Mouse (Mus musculus): Measurements from ENCODE around the gene Syne4.

- TF ChIP-seq REST (IDR thresholded peaks at IDR 0.05; ENCODE audit: insufficient read depth, insufficient read length): no peak
- no peak for TF ChIP-seq E2F4 (IDR thresholded peaks at IDR 0.05; ENCODE audit: insufficient read depth)
- peak in 1 of 3 experiments; percentile 68 for TF ChIP-seq MYOD1 (IDR thresholded peaks at IDR 0.05; ENCODE audit: control insufficient read depth in 1 of 3, insufficient read length in 2 of 3, low read depth in 2 of 3)
- no peak for TF ChIP-seq TCF12 (IDR thresholded peaks at IDR 0.05; ENCODE audit: insufficient read depth, poor library complexity, severe bottlenecking)
- no peak for TF ChIP-seq POLR2A (IDR thresholded peaks at IDR 0.05; ENCODE audit: insufficient read length, low read depth)
- no peak for TF ChIP-seq USF1 (IDR thresholded peaks at IDR 0.05; ENCODE audit: low read depth)
- peak in 1 of 3 experiments; percentile 47 for TF ChIP-seq MYOG (IDR thresholded peaks at IDR 0.05; ENCODE audit: control insufficient read depth in 1 of 3, insufficient read depth in 1 of 3, insufficient read length in 2 of 3, low read depth in 2 of 3)
- no peak for TF ChIP-seq TCF3 (IDR thresholded peaks at IDR 0.05; ENCODE audit: insufficient read length, low read depth)
- TF ChIP-seq MAX (IDR thresholded peaks at IDR 0.05; ENCODE audit: low read depth): no peak
Measured at GRCm38 (mm10) chr7:30327140-30327539, 12.5 kb downstream of the Syne4 start.
